Mouse (Mus musculus) frontal cortex, adult 2 months (tissue): ENCODE results near the gene Tnfsf13b. TPM values are rescaled to one million over a fixed set of nuclear protein-coding genes. Genes with fewer than 3 reads are reported as not detected.

Experiments
- DNase-seq, 2 experiments: peaks; one replicate each; pipeline ENCODE4 v3.0.0; 2022; ENCODE audit warnings: low spot score in 1 of 2; ENCODE audit errors: extremely low spot score in 1 of 2
- polyA plus RNA-seq: library from polyadenylated mRNA; depleted of rRNA; stranded (reverse); fragments of >200 nt; gene quantifications from 2 replicates; pipeline ENCODE4 v1.2.3, GENCODE M21; 2012; rRNA removed

Gene Tnfsf13b
- polyA plus RNA-seq, result 1.4 and 1.6 TPM in 2 replicates

- DNase-seq, result peak in 1 of 2 experiments; percentile 7
These were observed at the start of gene Tnfsf13b for GRCm38 (mm10) chr8:10006156-10006985. Gene Tnfsf13b, plus strand, starts transcription at chr8:10006467.

- DNase-seq, result no peak
These were observed 47.9 kb upstream of the Tnfsf13b start for GRCm38 (mm10) chr8:9958338-9958737.

- DNase-seq, result no peak
These were observed 46.3 kb upstream of the Tnfsf13b start for GRCm38 (mm10) chr8:9959919-9960318.

- no peak for DNase-seq
These were observed 34.4 kb upstream of the Tnfsf13b start for GRCm38 (mm10) chr8:9971866-9972265.

- no peak for DNase-seq
These were observed 31.0 kb upstream of the Tnfsf13b start for GRCm38 (mm10) chr8:9975276-9975675.

- DNase-seq, result peak; percentile 97 to 99
These were observed 30.2 kb upstream of the Tnfsf13b start for GRCm38 (mm10) chr8:9975898-9976611.

- DNase-seq, result peak in 1 of 2 experiments; percentile 4
These were observed 29.3 kb upstream of the Tnfsf13b start for GRCm38 (mm10) chr8:9977016-9977415.

GRCm38 (mm10) chr8:9977573-9978314 lies 28.5 kb upstream of the Tnfsf13b start, which contains the start of the genes Lig4 and Abhd13:
Gene Lig4, minus strand, starts transcription at chr8:9977686.
Gene Abhd13, plus strand, starts transcription at chr8:9977707.
- DNase-seq, result peak; percentile 94 to 100

- DNase-seq, result no peak
These were observed 27.6 kb upstream of the Tnfsf13b start for GRCm38 (mm10) chr8:9978475-9979230.

- DNase-seq, result no peak
These were observed 26.5 kb upstream of the Tnfsf13b start for GRCm38 (mm10) chr8:9979746-9980145.

- no peak for DNase-seq
These were observed 26.1 kb upstream of the Tnfsf13b start for GRCm38 (mm10) chr8:9980188-9980587.

- peak in 1 of 2 experiments; percentile 32 for DNase-seq
These were observed 2.2 kb upstream of the Tnfsf13b start for GRCm38 (mm10) chr8:10004115-10004514.

- DNase-seq, result peak in 1 of 2 experiments; percentile 59
These were observed 856 bp downstream of the Tnfsf13b start for GRCm38 (mm10) chr8:10006986-10007659.

- DNase-seq, result no peak
These were observed 1.4 kb downstream of the Tnfsf13b start for GRCm38 (mm10) chr8:10007660-10008028.

- DNase-seq, result peak in 1 of 2 experiments; percentile 28
These were observed 10.0 kb downstream of the Tnfsf13b start for GRCm38 (mm10) chr8:10016252-10016651.

- DNase-seq, result peak in 1 of 2 experiments; percentile 27
These were observed 11.0 kb downstream of the Tnfsf13b start for GRCm38 (mm10) chr8:10017231-10017630.

GRCm38 (mm10) chr8:10030320-10031060 lies 24.2 kb downstream of the Tnfsf13b start:
- no peak for DNase-seq

- no peak for DNase-seq
These were observed 24.9 kb downstream of the Tnfsf13b start for GRCm38 (mm10) chr8:10031177-10031576.

- no peak for DNase-seq
These were observed 34.6 kb downstream of the Tnfsf13b start for GRCm38 (mm10) chr8:10040866-10041265.
